Mouse (Mus musculus) lung, embryonic 14.5 days (tissue): ENCODE measurements around the gene Pimreg. TPM values are rescaled to one million over a fixed set of nuclear protein-coding genes. Genes with fewer than 3 reads are reported as not detected.

Source experiments
- ATAC-seq: fragments of 200-750 bp; cut with Nextera tagmentation; 2 replicates; pipeline ENCODE4 v1.8.0; 2017; ENCODE audit warnings: mild to moderate bottlenecking, moderate TSS enrichment, moderate library complexity; ENCODE audit not compliant: insufficient read depth
- DNase-seq: peaks from one replicate; pipeline ENCODE4 v3.0.0-alpha.2; 2015
- H3K27ac ChIP-seq: fragments of 300-500 bp; sonication (generic); 2 replicates; pipeline ENCODE4 v1.5.1; 2014; ENCODE audit warnings: low read depth, mild to moderate bottlenecking, moderate library complexity
- H3K27me3 ChIP-seq: fragments of 300-500 bp; sonication (generic); 2 replicates; pipeline ENCODE4 v1.6.1; 2014; ENCODE audit warnings: low read length, control low read depth; ENCODE audit not compliant: insufficient read depth
- H3K36me3 ChIP-seq: fragments of 300-500 bp; sonication (generic); 2 replicates; pipeline ENCODE4 v1.6.1; 2014; ENCODE audit warnings: control low read depth; ENCODE audit not compliant: insufficient read depth
- H3K4me1 ChIP-seq: fragments of 300-500 bp; sonication (generic); 2 replicates; pipeline ENCODE4 v1.6.1; 2014; ENCODE audit warnings: antibody characterized with exemption, control low read depth; ENCODE audit not compliant: insufficient read depth
- H3K4me2 ChIP-seq: fragments of 300-500 bp; sonication (generic); 2 replicates; pipeline ENCODE4 v1.6.1; 2014; ENCODE audit warnings: mild to moderate bottlenecking
- H3K4me3 ChIP-seq: fragments of 300-500 bp; sonication (generic); 2 replicates; pipeline ENCODE4 v1.5.1; 2014; ENCODE audit warnings: low read depth, low read length
- H3K9ac ChIP-seq: fragments of 300-500 bp; sonication (generic); 2 replicates; pipeline ENCODE4 v1.6.1; 2014
- H3K9me3 ChIP-seq: fragments of 300-500 bp; sonication (generic); 2 replicates; pipeline ENCODE4 v1.6.1; 2016; ENCODE audit warnings: low read depth, low read length, control low read depth
- CTCF ChIP-seq: IDR thresholded peaks from 2 replicates; pipeline ENCODE4 v1.5.1; 2016; ENCODE audit warnings: antibody characterized with exemption, low read depth
- WGBS: fragments of 180-500 bp; shearing (Covaris S2); extraction: QIAGEN DNeasy Blood & Tissue Kit; methylation state at CpG from one replicate; pipeline ENCODE4 v1.1.7; 2014; 5-methylcytosine and 5-hydroxymethylcytosine counted together
- polyA plus RNA-seq: library from polyadenylated mRNA; unstranded; fragments of >200 nt; fragmentation: Nextera tagmentation; extraction: Ambion mirVana; gene quantifications from 2 replicates; pipeline ENCODE4 v1.2.1, GENCODE M21; 2014

Pimreg gene
- polyA plus RNA-seq, 1 experiment from 2014 or later = 165 TPM

GRCm38 (mm10) chr11:72078647-72079046, 36.8 kb downstream of the Pimreg start:
- Histone ChIP-seq H3K36me3 (no peaks in the 10 kb centered on the region), H3K27ac (no peak overlapping the region), H3K27me3 (no peaks in the 10 kb centered on the region), H3K4me3 (no peak overlapping the region), H3K4me1 (no peaks in the 10 kb centered on the region), H3K9me3 (no peaks in the 10 kb centered on the region), H3K9ac (no peak overlapping the region), H3K4me2 (no peak overlapping the region)
- DNase-seq (no peak), ATAC-seq (no peak)
- 58% methylated on average over 4 of the region's 4 CpGs for WGBS
- TF ChIP-seq CTCF = no peak

GRCm38 (mm10) chr11:72080461-72080860, 38.6 kb downstream of the Pimreg start:
- Histone ChIP-seq H3K36me3 (no peaks in the 10 kb centered on the region), H3K4me3 (no peak overlapping the region), H3K4me2 (no peak overlapping the region), H3K9ac (no peak overlapping the region), H3K9me3 (no peaks in the 10 kb centered on the region), H3K27ac (no peak overlapping the region), H3K4me1 (no peaks in the 10 kb centered on the region), H3K27me3 (no peaks in the 10 kb centered on the region)
- DNase-seq = no peak
- 87% methylated on average over 6 of the region's 6 CpGs for WGBS
- no peak for TF ChIP-seq CTCF
- no peak for ATAC-seq

- Histone ChIP-seq H3K9ac (no peak overlapping the region), H3K4me1 (no peaks in the 10 kb centered on the region), H3K27ac (no peak overlapping the region), H3K9me3 (no peaks in the 10 kb centered on the region), H3K4me3 (no peak overlapping the region), H3K27me3 (no peaks in the 10 kb centered on the region), H3K36me3 (no peaks in the 10 kb centered on the region), H3K4me2 (no peak overlapping the region)
- no peak for TF ChIP-seq CTCF
- DNase-seq = no peak
- 87% methylated on average over 4 of the region's 4 CpGs for WGBS
- ATAC-seq = no peak
Observed at GRCm38 (mm10) chr11:72082601-72083000, 40.8 kb downstream of the Pimreg start.

GRCm38 (mm10) chr11:72084337-72084736, 42.5 kb downstream of the Pimreg start:
- DNase-seq (no peak), ATAC-seq (no peak)
- Histone ChIP-seq H3K36me3 (no peaks in the 10 kb centered on the region), H3K9ac (no peak overlapping the region), H3K27me3 (no peaks in the 10 kb centered on the region), H3K27ac (no peak overlapping the region), H3K4me2 (no peak overlapping the region), H3K4me1 (no peaks in the 10 kb centered on the region), H3K4me3 (no peak overlapping the region), H3K9me3 (no peaks in the 10 kb centered on the region)
- 90% methylated on average over 15 of the region's 15 CpGs for WGBS
- no peak for TF ChIP-seq CTCF

- H3K4me1 ChIP-seq = no peaks in the 10 kb centered on the region
- H3K27me3 ChIP-seq = no peaks in the 10 kb centered on the region
- H3K4me2 ChIP-seq = no peak overlapping the region
- DNase-seq (peak; percentile 14), ATAC-seq (no peak)
- peak overlapping the region; percentile 24; the same call in 1 of the 2 replicates for H3K27ac ChIP-seq
- no peak for TF ChIP-seq CTCF
- H3K36me3 ChIP-seq = no peaks in the 10 kb centered on the region
- H3K9ac ChIP-seq = no peak overlapping the region
- no peak overlapping the region for H3K4me3 ChIP-seq
- no peaks in the 10 kb centered on the region for H3K9me3 ChIP-seq
- WGBS = 50% methylated on average over 11 of the region's 11 CpGs
Observed at GRCm38 (mm10) chr11:72086251-72087046, 44.6 kb downstream of the Pimreg start.

- no peak for DNase-seq
Observed at GRCm38 (mm10) chr11:72092390-72092789, 50.6 kb downstream of the Pimreg start.

GRCm38 (mm10) chr11:72094442-72094841, 52.6 kb downstream of the Pimreg start:
- WGBS = 55% methylated on average over 7 of the region's 7 CpGs
- ATAC-seq = no peak
- TF ChIP-seq CTCF = no peak

More at GRCm38 (mm10) chr11:72092390-72092789, 50.6 kb downstream of the Pimreg start:
- no peak for ATAC-seq
- H3K9me3 ChIP-seq = no peaks in the 10 kb centered on the region
- H3K4me3 ChIP-seq = no peak overlapping the region
- no peaks in the 10 kb centered on the region for H3K27me3 ChIP-seq
- no peak overlapping the region for H3K4me2 ChIP-seq
- 44% methylated on average over 8 of the region's 8 CpGs for WGBS
- 0 out of 2 replicates have a peak, but pooled peaks cover 2% of the 10 kb centered on the region for H3K4me1 ChIP-seq
- no peaks in the 10 kb centered on the region for H3K36me3 ChIP-seq
- no peak overlapping the region for H3K9ac ChIP-seq
- H3K27ac ChIP-seq = no peak overlapping the region
- no peak for TF ChIP-seq CTCF

More at GRCm38 (mm10) chr11:72094442-72094841, 52.6 kb downstream of the Pimreg start:
- Histone ChIP-seq H3K9ac (no peak overlapping the region), H3K27ac (no peak overlapping the region), H3K4me1 (0 out of 2 replicates have a peak, but pooled peaks cover 2% of the 10 kb centered on the region), H3K27me3 (no peaks in the 10 kb centered on the region), H3K4me2 (no peak overlapping the region), H3K9me3 (no peaks in the 10 kb centered on the region), H3K36me3 (no peaks in the 10 kb centered on the region), H3K4me3 (no peak overlapping the region)
- DNase-seq = peak; percentile 44
